Mouse (Mus musculus): ENCODE measurements around the gene Mef2b. TPM values are rescaled to one million over a fixed set of nuclear protein-coding genes. Genes with fewer than 3 reads are reported as not detected.

Gene Mef2b
- polyA plus RNA-seq, 1 experiment from 2014 or later, result 0.11 TPM

- H3K27me3 ChIP-seq (ENCODE audit: insufficient read depth, low read length), result no peaks in the 10 kb centered on the region
- no peak overlapping the region for H3K9ac ChIP-seq (replicated peaks)
- TF ChIP-seq CTCF (IDR thresholded peaks at IDR 0.05; ENCODE audit: low read depth) (no peak), EP300 (IDR thresholded peaks at IDR 0.05; ENCODE audit: low read depth) (no peak)
- H3K36me3 ChIP-seq (replicated peaks; ENCODE audit: insufficient read depth, low read length), result peaks cover 7% of the 10 kb centered on the region
- H3K4me1 ChIP-seq (ENCODE audit: insufficient read depth), result peaks cover 17% of the 10 kb centered on the region
- H3K4me2 ChIP-seq (ENCODE audit: low read depth, low read length), result no peak overlapping the region
- 0 out of 2 replicates have a peak overlapping the region, but pooled peaks have one; percentile 29 for H3K27ac ChIP-seq (ENCODE audit: low read depth)
- H3K9me3 ChIP-seq (ENCODE audit: low read length), result no peaks in the 10 kb centered on the region
- H3K4me3 ChIP-seq (ENCODE audit: low read depth, low read length), result no peak overlapping the region
- DNase-seq, result no peak
- no peak for ATAC-seq
- WGBS (ENCODE audit: insufficient replicate concordance), result 84% methylated on average over 3 of the region's 3 CpGs
These were observed 9.4 kb upstream of the Mef2b start for GRCm38 (mm10) chr8:70130066-70130465.

GRCm38 (mm10) chr8:70131166-70131883 lies 8.2 kb upstream of the Mef2b start, which contains the start of gene Nr2c2ap:
Gene Nr2c2ap, plus strand, starts transcription at chr8:70131333.
- Histone ChIP-seq H3K4me3 (ENCODE audit: low read depth, low read length) (peak within 1 kb of the TSS; percentile 71), H3K9ac (replicated peaks) (peak within 1 kb of the TSS; percentile 75), H3K9me3 (ENCODE audit: low read length) (no peaks in the 10 kb centered on the region), H3K4me2 (ENCODE audit: low read depth, low read length) (peak within 1 kb of the TSS; percentile 81), H3K4me1 (ENCODE audit: insufficient read depth) (peaks cover 17% of the 10 kb centered on the region), H3K36me3 (replicated peaks; ENCODE audit: insufficient read depth, low read length) (peaks cover 14% of the 10 kb centered on the region), H3K27ac (ENCODE audit: low read depth) (peak within 1 kb of the TSS; percentile 68), H3K27me3 (ENCODE audit: insufficient read depth, low read length) (no peaks in the 10 kb centered on the region)
- peak; percentile 91 for DNase-seq
- ATAC-seq, result peak; percentile 90
- under 1% methylated on average over 37 of the region's 37 CpGs for WGBS (ENCODE audit: insufficient replicate concordance)
- TF ChIP-seq CTCF (IDR thresholded peaks at IDR 0.05; ENCODE audit: low read depth), result no peak
- TF ChIP-seq EP300 (IDR thresholded peaks at IDR 0.05; ENCODE audit: low read depth), result no peak

GRCm38 (mm10) chr8:70134086-70134485 lies 5.4 kb upstream of the Mef2b start:
- ATAC-seq, result no peak
- Histone ChIP-seq H3K4me3 (ENCODE audit: low read depth, low read length) (no peak overlapping the region), H3K4me2 (ENCODE audit: low read depth, low read length) (no peak overlapping the region), H3K4me1 (ENCODE audit: insufficient read depth) (peaks cover 27% of the 10 kb centered on the region), H3K36me3 (replicated peaks; ENCODE audit: insufficient read depth, low read length) (peaks cover 14% of the 10 kb centered on the region), H3K9ac (replicated peaks) (no peak overlapping the region), H3K27ac (ENCODE audit: low read depth) (no peak overlapping the region), H3K9me3 (ENCODE audit: low read length) (no peaks in the 10 kb centered on the region), H3K27me3 (ENCODE audit: insufficient read depth, low read length) (no peaks in the 10 kb centered on the region)
- DNase-seq, result no peak
- WGBS (ENCODE audit: insufficient replicate concordance), result 85% methylated on average over 5 of the region's 5 CpGs
- no peak for TF ChIP-seq EP300 (IDR thresholded peaks at IDR 0.05; ENCODE audit: low read depth)

- 88% methylated on average over 9 of the region's 9 CpGs for WGBS (ENCODE audit: insufficient replicate concordance)
- ATAC-seq (no peak), DNase-seq (no peak)
- no peaks in the 10 kb centered on the region for H3K9me3 ChIP-seq (ENCODE audit: low read length)
- no peak overlapping the region for H3K27ac ChIP-seq (ENCODE audit: low read depth)
- peaks cover 14% of the 10 kb centered on the region for H3K36me3 ChIP-seq (replicated peaks; ENCODE audit: insufficient read depth, low read length)
- peaks cover 19% of the 10 kb centered on the region for H3K4me1 ChIP-seq (ENCODE audit: insufficient read depth)
- no peaks in the 10 kb centered on the region for H3K27me3 ChIP-seq (ENCODE audit: insufficient read depth, low read length)
- no peak for TF ChIP-seq EP300 (IDR thresholded peaks at IDR 0.05; ENCODE audit: low read depth)
- no peak for TF ChIP-seq CTCF (IDR thresholded peaks at IDR 0.05; ENCODE audit: low read depth)
- H3K9ac ChIP-seq (replicated peaks), result no peak overlapping the region
- no peak overlapping the region for H3K4me2 ChIP-seq (ENCODE audit: low read depth, low read length)
- no peak overlapping the region for H3K4me3 ChIP-seq (ENCODE audit: low read depth, low read length)
These were observed 4.6 kb upstream of the Mef2b start for GRCm38 (mm10) chr8:70134931-70135330.

- Histone ChIP-seq H3K4me1 (ENCODE audit: insufficient read depth) (peaks cover 26% of the 10 kb centered on the region), H3K9me3 (ENCODE audit: low read length) (no peaks in the 10 kb centered on the region), H3K4me3 (ENCODE audit: low read depth, low read length) (no peak overlapping the region), H3K36me3 (replicated peaks; ENCODE audit: insufficient read depth, low read length) (peaks cover 14% of the 10 kb centered on the region), H3K27ac (ENCODE audit: low read depth) (no peak overlapping the region), H3K9ac (replicated peaks) (no peak overlapping the region), H3K27me3 (ENCODE audit: insufficient read depth, low read length) (no peaks in the 10 kb centered on the region), H3K4me2 (ENCODE audit: low read depth, low read length) (no peak overlapping the region)
- ATAC-seq (no peak), DNase-seq (no peak)
- TF ChIP-seq CTCF (IDR thresholded peaks at IDR 0.05; ENCODE audit: low read depth) (no peak), EP300 (IDR thresholded peaks at IDR 0.05; ENCODE audit: low read depth) (no peak)
- 81% methylated on average over 4 of the region's 4 CpGs for WGBS (ENCODE audit: insufficient replicate concordance)
These were observed 2.9 kb upstream of the Mef2b start for GRCm38 (mm10) chr8:70136591-70136990.

- H3K9me3 ChIP-seq (ENCODE audit: low read length), result no peaks in the 10 kb centered on the region
- H3K27ac ChIP-seq (ENCODE audit: low read depth), result peak overlapping the region; percentile 80; the same call in 1 of the 2 replicates
- H3K36me3 ChIP-seq (replicated peaks; ENCODE audit: insufficient read depth, low read length), result peaks cover 16% of the 10 kb centered on the region
- peak overlapping the region; percentile 67 for H3K9ac ChIP-seq (replicated peaks)
- H3K27me3 ChIP-seq (ENCODE audit: insufficient read depth, low read length), result no peaks in the 10 kb centered on the region
- ATAC-seq (no peak), DNase-seq (no peak)
- TF ChIP-seq EP300 (IDR thresholded peaks at IDR 0.05; ENCODE audit: low read depth) (no peak), CTCF (IDR thresholded peaks at IDR 0.05; ENCODE audit: low read depth) (no peak)
- H3K4me3 ChIP-seq (ENCODE audit: low read depth, low read length), result no peak overlapping the region
- peaks cover 21% of the 10 kb centered on the region for H3K4me1 ChIP-seq (ENCODE audit: insufficient read depth)
- peak overlapping the region; percentile 78 for H3K4me2 ChIP-seq (ENCODE audit: low read depth, low read length)
- 79% methylated on average over 4 of the region's 4 CpGs for WGBS (ENCODE audit: insufficient replicate concordance)
These were observed 1.6 kb upstream of the Mef2b start for GRCm38 (mm10) chr8:70137890-70138289.
